Mouse (Mus musculus): ENCODE measurements around the gene Wfdc6a.

DNA sequence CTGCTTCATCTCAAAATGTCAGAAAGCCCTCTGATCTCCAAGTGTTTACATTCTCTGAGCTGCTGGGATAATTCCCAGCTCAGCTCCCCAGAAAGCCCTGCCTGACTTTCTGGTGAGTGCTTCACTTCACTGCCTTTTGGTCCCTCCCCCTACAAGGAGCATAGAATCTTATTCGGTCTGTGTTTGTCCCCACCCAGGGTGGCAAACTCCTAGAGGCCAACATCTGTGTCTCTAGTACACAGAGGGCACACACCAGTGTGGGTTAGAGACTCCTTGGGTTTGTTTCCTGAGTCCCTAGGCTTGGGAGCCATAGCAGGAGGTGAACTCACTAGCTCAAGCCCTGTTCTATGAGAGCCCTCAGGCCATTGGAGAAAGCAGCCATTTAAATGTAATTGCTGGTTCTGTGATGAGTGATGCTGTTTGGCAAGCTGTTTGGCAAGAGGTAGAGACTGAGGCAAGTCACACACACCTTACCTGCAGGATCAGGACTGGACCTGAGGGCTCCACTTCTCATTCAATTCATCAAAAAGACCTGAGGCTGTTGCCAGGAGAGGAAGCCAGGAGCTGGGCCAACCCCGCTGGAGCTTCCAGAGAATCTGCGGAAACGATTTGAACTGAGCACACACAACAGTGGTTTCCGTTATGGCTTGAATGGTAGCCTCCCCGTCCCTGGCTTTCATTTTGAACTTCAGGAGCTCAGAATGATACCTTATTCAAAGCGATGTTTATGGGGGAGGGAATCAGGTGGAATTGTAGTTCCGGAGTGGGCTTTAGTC is 44.4 kb downstream of the Wfdc6a start:
- TF ChIP-seq POLR2A (IDR thresholded peaks at IDR 0.05; ENCODE audit: insufficient read depth, low read depth, low read length) (no peak), CTCF (IDR thresholded peaks at IDR 0.05; ENCODE audit: insufficient read depth, low read depth, low read length) (no peak)
